Mouse (Mus musculus): ENCODE results near the gene Adck1.

GRCm38 (mm10) chr12:88432277-88432676 is 71.9 kb downstream of the Adck1 start:
- TF ChIP-seq POLR2A (IDR thresholded peaks at IDR 0.05; ENCODE audit: control insufficient read depth, low read depth, low read length) (no peak), CTCF (IDR thresholded peaks at IDR 0.05; ENCODE audit: control insufficient read depth, insufficient read depth, insufficient replicate concordance, low read depth, low read length) (no peak)
